Mouse (Mus musculus) urinary bladder, postnatal 14 days (tissue): ENCODE measurements around the gene 4930505A04Rik.
"Not testable (repeated sequence)": the region's sequence is repeated elsewhere in the genome, so short reads cannot be mapped to it uniquely, and the experiment has no call there.

Experiments
- DNase-seq: peaks from one replicate; pipeline ENCODE4 v3.0.0; 2021; ENCODE audit warnings: low spot score

Gene 4930505A04Rik

GRCm38 (mm10) chr11:30471751-30472593 is at the start of gene 4930505A04Rik:
Gene 4930505A04Rik, minus strand, starts transcription at chr11:30471827.
- peak; percentile 82 for DNase-seq

- no peak for DNase-seq
These were observed 45.5 kb upstream of the 4930505A04Rik start for GRCm38 (mm10) chr11:30517133-30517532.

GRCm38 (mm10) chr11:30508178-30508577 is 36.6 kb upstream of the 4930505A04Rik start:
- DNase-seq: no peak

- no peak for DNase-seq
These were observed 27.2 kb upstream of the 4930505A04Rik start for GRCm38 (mm10) chr11:30498738-30499355.

- DNase-seq: no peak
These were observed 25.5 kb upstream of the 4930505A04Rik start for GRCm38 (mm10) chr11:30497151-30497550.

- DNase-seq: no peak
These were observed 20.1 kb upstream of the 4930505A04Rik start for GRCm38 (mm10) chr11:30491515-30492260.

GRCm38 (mm10) chr11:30488183-30488582 is 16.6 kb upstream of the 4930505A04Rik start:
- no peak for DNase-seq

GRCm38 (mm10) chr11:30483286-30483685 is 11.7 kb upstream of the 4930505A04Rik start:
- no peak for DNase-seq

GRCm38 (mm10) chr11:30471187-30471586 is 440 bp downstream of the 4930505A04Rik start:
- peak; percentile 4 for DNase-seq

- DNase-seq: no peak
These were observed 17.3 kb downstream of the 4930505A04Rik start for GRCm38 (mm10) chr11:30454331-30454730.

- peak; percentile 4 for DNase-seq
These were observed 23.5 kb downstream of the 4930505A04Rik start for GRCm38 (mm10) chr11:30448126-30448525.

GRCm38 (mm10) chr11:30447561-30447960 is 24.1 kb downstream of the 4930505A04Rik start:
- no peak for DNase-seq

- DNase-seq: not testable (repeated sequence)
These were observed 27.3 kb downstream of the 4930505A04Rik start for GRCm38 (mm10) chr11:30444192-30444905.

- DNase-seq: no peak
These were observed 27.9 kb downstream of the 4930505A04Rik start for GRCm38 (mm10) chr11:30443746-30444145.

- no peak for DNase-seq
These were observed 38.2 kb downstream of the 4930505A04Rik start for GRCm38 (mm10) chr11:30433256-30433950.

- peak; percentile 34 for DNase-seq
These were observed 66.0 kb downstream of the 4930505A04Rik start for GRCm38 (mm10) chr11:30405581-30405980.

GRCm38 (mm10) chr11:30404619-30405200 is 66.9 kb downstream of the 4930505A04Rik start:
- no peak for DNase-seq

- no peak for DNase-seq
These were observed 77.3 kb downstream of the 4930505A04Rik start for GRCm38 (mm10) chr11:30394351-30394750.

- no peak for DNase-seq
These were observed 88.6 kb downstream of the 4930505A04Rik start for GRCm38 (mm10) chr11:30383076-30383475.
